Mouse (Mus musculus) CD8-positive naive resting alpha-beta T cell, adult 2 months (primary cell): ENCODE data around the gene Ecpas.

ENCODE experiments used
- DNase-seq, 2 experiments: peaks; one replicate each; pipeline ENCODE4 v3.0.0; 2022; ENCODE audit warnings: low read depth in 2 of 2, low spot score in 2 of 2

The Ecpas gene

GRCm38 (mm10) chr4:58912629-58913335, at the start of gene Ecpas:
Gene Ecpas, minus strand, starts transcription at chr4:58912749.
- peak; percentile 39 to 48 for DNase-seq

DNA sequence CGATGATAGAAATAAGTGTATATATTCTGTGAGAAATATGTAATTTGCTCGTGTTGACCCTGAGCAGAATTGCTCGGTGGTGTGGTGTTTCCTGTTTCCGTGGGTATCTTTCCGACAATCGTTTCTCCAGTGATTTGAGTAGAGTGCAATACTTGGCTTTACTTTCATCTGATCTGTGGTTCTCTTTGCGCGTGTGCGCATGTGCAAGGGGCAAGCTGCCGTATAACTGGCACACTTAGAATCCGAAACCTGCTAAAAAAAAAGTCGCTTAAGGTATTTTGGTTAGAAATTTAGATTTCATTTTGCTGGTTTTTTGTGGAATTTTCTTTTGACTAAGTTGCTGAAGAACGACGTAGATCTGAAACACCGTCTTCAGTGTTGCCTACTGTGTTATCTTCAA, 49.2 kb upstream of the Ecpas start:
- DNase-seq: no peak

- no peak for DNase-seq
Observed at GRCm38 (mm10) chr4:58952630-58953029, 40.1 kb upstream of the Ecpas start.

GRCm38 (mm10) chr4:58948391-58948790, 35.8 kb upstream of the Ecpas start:
- no peak for DNase-seq

DNA sequence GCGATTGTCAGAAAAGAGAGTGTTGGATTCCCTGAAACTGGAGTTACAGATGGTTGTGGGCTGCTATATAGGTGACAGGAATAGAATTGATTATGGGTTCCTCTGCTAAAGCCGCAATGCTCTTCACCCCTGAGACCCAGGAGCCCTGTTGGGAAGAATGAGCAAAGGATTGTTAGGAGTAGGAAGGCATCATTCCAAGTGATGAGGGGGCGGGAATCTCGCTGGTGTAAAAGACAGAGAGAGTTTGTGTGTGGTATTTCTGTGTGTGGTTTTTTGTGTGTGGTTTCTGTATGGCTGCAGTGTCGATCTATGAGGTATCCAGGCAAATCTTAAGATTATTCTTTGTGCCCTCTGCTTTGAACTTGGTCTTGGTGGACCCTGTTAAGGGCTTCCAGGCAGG, 32.1 kb upstream of the Ecpas start:
- no peak for DNase-seq

- no peak for DNase-seq
Observed at GRCm38 (mm10) chr4:58944206-58944553, 31.6 kb upstream of the Ecpas start.

GRCm38 (mm10) chr4:58943420-58944205, 31.1 kb upstream of the Ecpas start, which contains the start of gene Zkscan16:
Gene Zkscan16, plus strand, starts transcription at chr4:58943628.
- peak; percentile 14 to 37 for DNase-seq

DNA sequence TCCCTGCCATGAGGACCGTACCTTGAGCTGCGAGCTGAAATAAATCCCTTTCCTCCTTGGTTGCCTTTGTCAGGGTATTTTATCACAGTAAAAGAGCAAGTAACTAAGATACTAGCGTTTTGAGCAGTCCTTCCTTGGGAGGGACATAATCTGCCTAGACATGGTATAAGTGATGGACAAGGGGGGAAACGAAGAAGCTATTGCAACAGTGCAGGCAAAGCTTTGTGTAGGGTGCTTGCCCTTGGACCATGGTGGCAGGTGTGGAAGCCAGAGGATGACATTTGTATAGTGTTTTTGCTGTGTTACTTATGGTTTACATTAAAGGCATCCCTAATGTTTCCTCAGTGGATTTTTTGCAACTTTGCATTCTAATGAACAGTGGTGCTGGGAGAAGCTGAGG, 30.4 kb upstream of the Ecpas start:
- DNase-seq: no peak

GRCm38 (mm10) chr4:58941638-58942037, 29.1 kb upstream of the Ecpas start:
- DNase-seq: no peak

- no peak for DNase-seq
Observed at GRCm38 (mm10) chr4:58935846-58936245, 23.3 kb upstream of the Ecpas start.

DNA sequence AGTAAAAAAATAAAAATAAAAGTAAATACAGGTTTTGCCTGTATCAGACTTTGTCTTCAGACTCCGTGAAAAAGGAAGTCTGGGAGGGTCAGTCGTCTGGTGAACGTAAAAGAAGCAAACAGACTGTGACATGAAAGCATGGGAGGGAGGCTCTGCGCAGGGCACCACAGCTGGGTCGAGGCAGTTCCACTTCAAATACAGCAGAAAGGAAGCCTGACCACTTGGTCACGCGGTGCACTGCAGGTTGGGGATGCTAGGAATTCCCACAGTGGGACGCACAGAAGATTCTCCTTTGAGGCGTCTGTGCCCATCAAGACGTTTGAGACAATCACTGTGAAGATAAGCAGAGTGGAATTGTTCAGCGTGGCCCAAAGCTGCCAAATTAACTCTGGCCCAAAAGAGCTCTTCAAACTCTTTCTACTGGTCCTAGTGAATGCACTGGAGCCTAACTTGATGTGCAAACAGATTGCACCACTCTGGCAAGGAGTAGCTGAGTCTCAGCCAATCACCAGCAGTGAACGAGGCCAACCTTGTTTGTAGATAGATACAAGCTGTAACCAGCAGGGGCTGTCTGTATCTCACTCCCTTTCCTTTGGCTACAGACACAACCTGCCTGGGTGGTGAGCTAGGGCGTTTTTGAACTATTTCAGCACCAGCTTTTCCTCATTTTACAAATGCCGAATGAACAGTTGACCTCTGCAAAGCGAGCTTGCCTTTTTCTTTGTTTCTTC, 22.4 kb upstream of the Ecpas start:
- DNase-seq: peak; percentile 7 to 28

GRCm38 (mm10) chr4:58934308-58934707, 21.8 kb upstream of the Ecpas start:
- no peak for DNase-seq

GRCm38 (mm10) chr4:58932541-58932940, 20.0 kb upstream of the Ecpas start:
- DNase-seq: no peak

DNA sequence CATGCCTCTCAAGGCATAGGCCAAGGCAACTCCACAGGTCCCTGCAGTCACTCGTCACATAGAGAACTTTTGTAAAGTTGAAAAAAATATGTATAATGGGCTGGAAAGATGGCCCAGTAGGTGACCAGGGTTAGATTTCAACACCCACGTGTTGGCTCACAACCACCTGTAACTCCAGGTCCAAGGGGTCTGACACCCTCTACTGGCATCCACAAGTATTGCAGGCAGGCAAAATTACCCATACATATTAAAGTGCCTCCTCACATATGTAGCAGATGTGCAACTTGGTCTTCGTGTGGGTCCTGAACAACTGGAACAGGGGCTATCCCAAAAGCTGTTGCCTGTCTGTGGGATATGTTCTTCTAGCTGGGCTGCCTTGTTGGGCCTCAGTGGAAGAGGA, 15.1 kb upstream of the Ecpas start:
- DNase-seq: peak in 1 of 2 experiments; percentile 12

- DNase-seq: no peak
Observed at GRCm38 (mm10) chr4:58926120-58926519, 13.6 kb upstream of the Ecpas start.

DNA sequence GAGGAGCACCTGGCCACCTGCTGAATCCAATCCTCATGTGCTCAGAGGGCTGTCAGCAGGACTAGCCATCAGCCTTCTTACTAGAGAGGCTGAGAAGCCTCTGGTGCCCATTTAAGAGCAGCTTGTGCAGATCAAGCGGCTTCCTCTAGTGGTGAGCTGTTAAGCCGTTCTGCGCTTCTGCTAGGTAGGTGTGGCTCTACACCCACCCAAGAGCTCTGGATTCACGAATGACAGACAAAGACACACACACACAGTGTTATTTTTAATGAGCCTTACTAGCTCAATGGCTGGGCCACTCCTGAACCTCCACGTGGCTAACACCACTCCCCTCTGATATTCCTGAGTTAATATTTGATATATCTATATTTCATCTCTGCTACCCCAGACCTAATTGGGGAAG, 13.1 kb upstream of the Ecpas start:
- no peak for DNase-seq

DNA sequence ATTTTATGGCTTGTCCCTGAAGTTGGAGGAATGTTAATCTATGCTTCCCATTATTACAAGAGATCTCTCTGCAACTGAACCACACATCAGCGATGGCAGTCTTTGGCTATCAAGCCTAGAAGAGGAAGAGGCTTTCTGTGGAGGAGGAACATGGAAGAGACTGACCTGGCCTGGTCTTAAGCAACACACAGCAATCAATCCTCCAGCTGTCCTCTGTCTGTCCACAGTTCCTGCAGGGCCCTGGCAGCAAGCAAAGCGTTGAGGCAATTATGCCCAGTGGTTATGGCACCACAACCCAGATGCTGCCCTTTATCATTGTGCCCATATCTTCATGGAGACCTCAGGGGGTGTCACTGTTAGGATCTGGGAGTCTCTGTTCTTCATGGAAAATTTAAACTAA, 11.4 kb upstream of the Ecpas start:
- DNase-seq: no peak

DNA sequence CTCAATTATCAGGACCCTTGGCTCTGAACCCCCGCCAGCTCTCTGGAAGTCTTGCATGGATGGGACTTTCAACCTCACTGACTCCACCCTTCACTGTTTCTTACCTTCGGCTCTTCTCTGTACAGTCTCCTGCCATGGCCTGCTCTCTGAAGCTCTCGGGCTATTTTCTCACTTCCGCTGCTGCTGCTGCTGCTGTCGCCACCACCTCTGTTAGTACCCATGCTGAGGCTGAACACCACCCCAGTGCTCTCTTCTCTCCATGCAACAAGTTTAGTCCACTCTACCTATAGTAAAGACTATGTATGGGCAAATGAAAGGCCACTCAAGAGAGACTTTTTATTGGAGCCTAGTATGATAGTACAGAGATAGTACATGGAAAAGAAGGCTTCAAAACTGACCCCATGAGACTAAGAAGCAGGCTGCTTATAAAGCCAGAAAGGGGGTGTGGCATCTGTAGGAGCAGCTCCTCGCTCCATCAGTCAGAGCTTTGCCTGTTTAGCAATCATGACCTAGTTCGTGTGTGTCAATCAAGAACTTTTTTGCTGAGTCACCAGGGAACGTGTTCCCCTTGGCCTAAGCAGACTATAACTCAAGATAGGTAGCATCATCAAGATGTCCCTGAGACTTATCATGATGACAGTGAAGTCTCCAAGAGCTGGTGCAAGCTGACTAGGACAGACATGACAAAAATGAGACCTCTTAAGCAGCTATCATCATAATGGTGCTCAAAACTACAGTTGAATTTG, 2.7 kb upstream of the Ecpas start:
- DNase-seq: no peak

- no peak for DNase-seq
Observed at GRCm38 (mm10) chr4:58913336-58914026, 932 bp upstream of the Ecpas start.

- peak; percentile 28 to 36 for DNase-seq
Observed at GRCm38 (mm10) chr4:58911831-58912628, 519 bp downstream of the Ecpas start.
